Mouse (Mus musculus) brain, embryonic 14.5 days (tissue): ENCODE measurements around the gene Vps11.

Experiments
- CTCF ChIP-seq: fragments of 200-500 bp; IDR thresholded peaks from 2 replicates; pipeline ENCODE4 v1.5.1; 2012; ENCODE audit warnings: inconsistent platforms, mild to moderate bottlenecking, moderate library complexity, borderline replicate concordance; ENCODE audit not compliant: insufficient read depth, insufficient read length; ENCODE audit errors: extremely low read depth
- POLR2A ChIP-seq: fragments of 200-500 bp; IDR thresholded peaks from 2 replicates; pipeline ENCODE4 v1.6.1; 2012; ENCODE audit warnings: mild to moderate bottlenecking, inconsistent platforms, borderline replicate concordance; ENCODE audit not compliant: poor library complexity, insufficient read depth, insufficient read length, severe bottlenecking; ENCODE audit errors: extremely low read depth

DNA sequence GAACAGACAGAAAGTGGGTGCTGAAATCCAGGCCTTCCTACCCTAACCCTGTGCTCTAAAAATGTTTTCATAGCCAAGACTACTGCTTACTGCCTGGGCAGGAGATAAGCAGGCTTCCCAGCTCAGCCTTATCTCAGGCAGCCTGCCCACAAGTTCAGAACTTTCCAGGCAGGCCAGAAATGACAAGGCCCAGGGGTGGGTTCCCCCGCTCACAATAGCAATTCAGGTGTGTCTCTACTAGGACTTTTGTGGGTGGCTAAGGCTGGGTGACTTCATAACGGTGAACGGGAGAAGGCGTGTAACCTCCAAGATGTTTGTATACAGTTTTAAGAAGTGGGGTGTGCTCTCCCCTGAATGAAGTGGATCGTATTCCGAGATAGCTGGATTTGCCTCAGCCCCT lies 18.2 kb downstream of the Vps11 start:
- TF ChIP-seq POLR2A (no peak), CTCF (no peak)
